Mouse (Mus musculus) brain, embryonic 18.5 days (tissue): ENCODE measurements around the gene Gm6592.
"Not testable (repeated sequence)": the region's sequence is repeated elsewhere in the genome, so short reads cannot be mapped to it uniquely, and the experiment has no call there.

ENCODE experiments used
- DNase-seq: peaks from one replicate; pipeline ENCODE4 v3.0.0-alpha.2; 2012; ENCODE audit warnings: low read depth, low spot score

Gm6592 gene

DNA sequence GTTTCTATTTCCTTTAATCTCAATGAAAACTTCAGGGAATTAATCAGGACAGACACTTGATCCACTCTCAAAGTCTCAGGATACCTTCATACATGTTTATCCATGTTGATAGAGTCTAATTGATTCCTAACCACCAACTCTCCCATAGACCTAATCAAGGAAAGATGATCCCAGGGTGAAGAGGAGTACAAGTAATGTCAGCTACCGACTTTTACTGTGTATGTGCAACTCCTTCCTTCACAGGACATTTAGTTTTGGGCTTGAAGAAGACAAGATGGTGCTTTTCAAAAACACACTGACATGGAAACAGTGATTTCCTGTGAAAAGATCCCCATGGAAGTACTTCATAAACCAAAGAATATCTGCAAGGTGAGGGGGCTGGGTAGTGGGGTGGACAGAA is at the start of gene Gm6592:
TSS of gene Gm6592 (plus strand) at position 301 of the 400 bp plus-strand sequence.
- DNase-seq, result no peak

DNA sequence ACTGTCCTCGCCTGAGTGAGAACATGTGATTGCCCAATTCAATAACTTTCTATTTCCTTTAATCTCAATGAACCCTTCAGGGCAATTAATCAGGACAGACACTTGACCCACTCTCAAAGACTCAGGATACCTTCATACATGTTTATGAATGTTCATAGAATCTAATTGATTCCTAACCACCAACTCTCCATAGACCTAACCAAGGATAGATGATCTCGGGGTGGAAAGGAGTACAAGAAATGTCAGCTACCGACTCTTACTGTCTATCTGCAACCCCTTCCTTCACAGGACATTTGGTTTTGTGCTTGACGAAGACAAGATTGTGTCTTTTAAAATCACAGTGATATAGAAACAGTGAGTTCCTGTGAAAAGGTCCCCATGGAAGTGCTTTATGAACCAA is 40.4 kb upstream of the Gm6592 start, which contains the start of gene Ssxb5:
TSS of gene Ssxb5 (plus strand) at position 301 of the 400 bp plus-strand sequence.
- not testable (repeated sequence) for DNase-seq

GRCm38 (mm10) chrX:8832043-8832442 is 11.8 kb upstream of the Gm6592 start:
- DNase-seq, result peak; percentile 4

DNA sequence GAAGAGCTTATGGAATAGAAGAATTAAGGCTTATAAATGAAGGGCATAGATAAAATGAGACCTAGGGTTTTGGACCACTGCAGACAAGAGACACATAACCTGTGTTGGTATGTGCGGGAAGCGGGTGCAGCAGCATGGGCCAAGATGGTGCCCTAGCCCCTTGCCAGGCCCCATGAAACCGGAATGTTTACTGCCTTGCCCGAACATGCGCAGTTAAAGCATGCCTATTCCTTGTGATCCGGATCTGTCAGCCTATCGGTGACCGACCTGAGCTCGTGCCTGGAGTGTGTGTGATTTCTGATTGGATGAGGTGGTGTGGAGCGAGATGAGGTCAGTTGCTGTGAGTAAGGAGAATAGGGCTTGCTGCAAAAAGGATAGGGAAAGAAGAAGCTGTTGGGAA is 8.7 kb downstream of the Gm6592 start:
- DNase-seq, result no peak

- DNase-seq, result peak; percentile 16
Measured at GRCm38 (mm10) chrX:8864331-8864730, 20.5 kb downstream of the Gm6592 start.

DNA sequence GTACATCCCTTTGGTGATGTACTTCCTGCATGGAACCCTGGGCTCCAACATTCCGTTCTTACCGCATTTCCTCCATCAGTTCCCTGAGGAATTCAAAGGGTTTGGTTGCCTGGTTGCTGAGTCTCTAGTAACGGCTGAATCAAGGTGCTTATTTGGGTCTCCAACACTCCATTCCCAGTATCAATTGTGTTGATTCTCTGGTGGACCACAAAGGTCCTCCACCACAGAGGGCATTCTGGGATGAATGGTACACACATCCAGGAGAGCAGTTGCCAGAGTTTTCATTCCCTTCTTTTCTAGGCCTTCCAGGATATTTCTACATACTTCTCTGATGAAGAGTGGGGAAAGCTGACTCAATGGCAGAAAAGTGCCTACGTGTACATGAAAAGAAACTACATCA is 30.2 kb downstream of the Gm6592 start, which contains the start of gene Gm5751:
TSS of gene Gm5751 (plus strand) at position 301 of the 400 bp plus-strand sequence.
- not testable (repeated sequence) for DNase-seq

DNA sequence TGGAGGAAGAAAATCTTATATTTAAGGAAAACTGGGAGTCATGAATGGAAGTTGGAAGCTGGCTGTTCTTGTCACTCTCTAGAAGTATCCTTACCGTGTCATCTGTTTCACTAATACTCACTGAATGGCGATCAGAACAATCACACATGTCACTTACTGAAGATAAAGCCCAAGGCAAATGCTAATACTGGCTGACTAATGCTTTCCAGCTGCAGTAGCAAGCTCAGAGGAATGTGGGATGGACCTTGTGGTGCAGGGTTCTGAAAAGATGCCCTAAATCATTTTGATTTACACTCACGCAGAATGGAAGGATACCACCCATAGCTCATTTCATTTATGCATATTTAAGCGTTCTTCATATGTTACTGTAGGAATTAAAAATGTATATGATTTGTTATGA is 40.5 kb downstream of the Gm6592 start:
- no peak for DNase-seq

DNA sequence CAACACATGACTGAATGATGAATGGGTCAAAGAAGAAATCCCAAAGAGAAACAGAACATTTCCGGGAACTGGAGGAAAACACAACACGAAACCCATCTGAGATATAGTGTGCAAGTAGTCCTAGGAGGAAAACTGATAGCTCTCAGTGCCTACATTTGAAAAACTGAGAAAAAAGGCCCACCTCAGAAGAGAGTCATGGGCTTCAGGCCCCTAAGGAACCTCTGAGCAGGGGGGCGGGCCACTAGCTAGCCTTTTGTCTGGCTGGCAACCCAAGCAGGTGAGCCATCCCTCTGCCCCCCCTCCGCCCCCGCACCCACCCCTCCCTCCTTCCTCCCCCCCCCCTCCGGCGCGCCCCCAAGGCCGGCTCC is 48.2 kb downstream of the Gm6592 start:
- no peak for DNase-seq

DNA sequence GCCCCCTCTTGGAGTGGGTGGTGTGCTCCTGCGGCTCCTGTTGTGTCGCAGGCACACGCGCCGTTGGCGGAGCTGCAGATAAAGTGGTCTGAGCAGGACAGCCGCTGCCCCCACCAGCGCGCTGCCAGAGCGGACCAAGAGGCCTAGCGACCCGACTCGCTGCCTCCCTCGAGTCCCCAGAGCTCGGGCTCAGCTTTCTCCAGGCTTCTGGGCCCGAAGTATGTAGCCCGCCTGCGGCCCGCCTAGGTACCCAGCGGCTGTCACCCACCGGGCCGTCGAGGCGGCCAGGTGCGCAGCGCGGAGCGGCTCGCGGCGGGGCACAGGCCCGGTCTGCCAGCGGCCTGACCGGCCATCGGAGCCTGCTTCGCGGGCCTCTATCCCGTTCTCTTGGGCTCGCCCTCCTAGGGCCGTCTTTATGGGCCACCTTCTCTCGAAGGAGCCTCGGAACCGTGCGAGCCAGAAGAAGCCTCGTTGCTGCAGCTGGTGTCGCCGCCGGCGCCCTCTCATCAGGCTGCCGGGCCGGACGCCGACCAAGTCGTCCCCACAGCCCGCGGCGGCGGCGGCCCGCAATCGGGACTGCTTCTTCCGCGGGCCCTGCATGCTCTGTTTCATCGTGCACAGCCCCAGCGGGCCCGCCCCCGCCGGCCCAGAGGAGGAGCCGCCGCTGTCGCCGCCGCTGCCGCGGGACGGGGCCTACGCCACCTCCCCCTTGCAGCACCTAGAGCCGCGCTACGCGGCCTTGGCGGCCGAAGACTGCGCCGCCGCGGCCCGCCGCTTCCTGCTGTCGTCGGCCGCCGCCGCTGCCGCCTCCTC is 48.8 kb downstream of the Gm6592 start, which contains the start of gene B630019K06Rik:
TSS of gene B630019K06Rik (plus strand) at position 40 of the 813 bp plus-strand sequence.
- no peak for DNase-seq

DNA sequence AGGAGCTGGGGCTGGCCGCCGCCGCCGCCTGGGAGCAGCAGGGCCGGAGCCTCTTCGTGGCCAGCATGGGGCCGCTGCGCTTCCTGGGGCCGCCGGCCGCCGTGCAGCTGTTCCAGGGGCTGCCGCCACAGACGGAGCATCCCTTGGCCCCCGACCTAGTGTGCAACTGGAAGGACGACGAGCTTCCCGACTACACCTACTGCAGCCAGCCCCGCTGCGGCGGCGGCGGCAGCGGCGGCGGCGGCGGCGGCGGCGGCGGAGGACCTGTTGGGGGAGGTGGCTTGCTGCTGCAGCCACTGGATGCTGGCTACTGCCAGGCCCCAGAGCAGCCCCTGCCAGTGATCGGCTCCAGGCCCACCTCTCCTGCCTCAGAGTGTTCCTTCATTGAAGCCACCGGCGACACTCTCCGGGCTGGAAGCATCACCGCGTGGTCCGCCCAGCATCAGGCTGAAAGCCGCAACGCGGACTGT is 49.4 kb downstream of the Gm6592 start:
- DNase-seq, result no peak
